Comparison of ENCODE assay signal across 8 mouse cellular contexts in genomic region chr4:76450351-76451018, GRCm38 (mm10).
DNase-seq lines count a peak whose midpoint lies in the region; ATAC-seq lines count a peak whose summit lies in the region.

No protein-coding gene starts in this region.

- H3K9ac ChIP-seq in forebrain, embryonic 14.5 days (ENCODE audit: low read length): peak overlapping the region; percentile 93
- peak overlapping the region; percentile 97 for H3K9ac ChIP-seq in stomach, embryonic 14.5 days (replicated peaks; ENCODE audit: low read depth, low read length)

- no peaks in the 10 kb centered on the region for H3K36me3 ChIP-seq in forebrain, embryonic 14.5 days (ENCODE audit: control insufficient read depth, insufficient read depth, low read length)
- no peaks in the 10 kb centered on the region for H3K36me3 ChIP-seq in hindbrain, embryonic 10.5 days
- H3K36me3 ChIP-seq in midbrain, embryonic 10.5 days: no peaks in the 10 kb centered on the region
- no peaks in the 10 kb centered on the region for H3K36me3 ChIP-seq in stomach, embryonic 14.5 days (ENCODE audit: control insufficient read depth, insufficient read depth, low read length)

- H3K4me1 ChIP-seq in forebrain, embryonic 14.5 days (ENCODE audit: control insufficient read depth, insufficient read depth, low read length): 0 out of 2 replicates have a peak, but pooled peaks cover 2% of the 10 kb centered on the region
- peaks cover 18% of the 10 kb centered on the region for H3K4me1 ChIP-seq in hindbrain, embryonic 10.5 days (replicated peaks)
- peaks cover 19% of the 10 kb centered on the region for H3K4me1 ChIP-seq in midbrain, embryonic 10.5 days
- H3K4me1 ChIP-seq in stomach, embryonic 14.5 days (ENCODE audit: control insufficient read depth, insufficient read depth, low read length): no peaks in the 10 kb centered on the region

- H3K9me3 ChIP-seq in forebrain, embryonic 14.5 days (replicated peaks; ENCODE audit: control insufficient read depth, low read length): no peaks in the 10 kb centered on the region
- H3K9me3 ChIP-seq in hindbrain, embryonic 10.5 days: no peaks in the 10 kb centered on the region
- no peaks in the 10 kb centered on the region for H3K9me3 ChIP-seq in midbrain, embryonic 10.5 days (replicated peaks)
- no peaks in the 10 kb centered on the region for H3K9me3 ChIP-seq in stomach, embryonic 14.5 days (ENCODE audit: control insufficient read depth, low read depth, low read length)

- H3K4me3 ChIP-seq in forebrain, embryonic 14.5 days (ENCODE audit: low read depth, low read length): peak overlapping the region; percentile 76
- peak overlapping the region; percentile 80 for H3K4me3 ChIP-seq in hindbrain, embryonic 10.5 days
- H3K4me3 ChIP-seq in midbrain, embryonic 10.5 days: peak overlapping the region; percentile 78
- H3K4me3 ChIP-seq in stomach, embryonic 14.5 days (ENCODE audit: low read depth, low read length): peak overlapping the region; percentile 80

- intact Hi-C loops in left cerebral cortex, postnatal 4 days (cut with DNase I): no loop called here

- DNase-seq in R1 (ENCODE audit: low read depth, low spot score) (peak; percentile 50), adipocyte (ENCODE audit: low spot score) (no peak)
- peak; percentile 74 for DNase-seq in cerebellum, adult 11-12 months
- DNase-seq in forebrain, embryonic 14.5 days (ENCODE audit: low spot score): peak; percentile 93
- peak; percentile 80 for DNase-seq in hindbrain, embryonic 10.5 days (ENCODE audit: low spot score)
- peak; percentile 81 for DNase-seq in left cerebral cortex, postnatal 4 days
- DNase-seq in midbrain, embryonic 10.5 days (ENCODE audit: low spot score): peak; percentile 80

- peak overlapping the region; percentile 69 for H3K4me2 ChIP-seq in forebrain, embryonic 14.5 days (ENCODE audit: low read length)
- peak overlapping the region; percentile 75 for H3K4me2 ChIP-seq in stomach, embryonic 14.5 days (replicated peaks; ENCODE audit: low read depth, low read length)

- WGBS in forebrain, embryonic 14.5 days: under 1% methylated on average over 33 of the region's 34 CpGs
- WGBS in hindbrain, embryonic 10.5 days: under 1% methylated on average over 34 of the region's 34 CpGs
- under 1% methylated on average over 34 of the region's 34 CpGs for WGBS in midbrain, embryonic 10.5 days
- 1% methylated on average over 27 of the region's 34 CpGs for WGBS in stomach, embryonic 14.5 days

- H3K27ac ChIP-seq in forebrain, embryonic 14.5 days (ENCODE audit: low read depth, low read length): peak overlapping the region; percentile 95
- peak overlapping the region; percentile 98 for H3K27ac ChIP-seq in hindbrain, embryonic 10.5 days
- peak overlapping the region; percentile 95 for H3K27ac ChIP-seq in midbrain, embryonic 10.5 days (replicated peaks)
- peak overlapping the region; percentile 90 for H3K27ac ChIP-seq in stomach, embryonic 14.5 days (ENCODE audit: low read length)

- peak; percentile 80 for ATAC-seq in forebrain, embryonic 14.5 days
- peak; percentile 72 for ATAC-seq in stomach, embryonic 14.5 days (ENCODE audit: insufficient number of reproducible peaks, insufficient read depth, low FRiP score, low read depth)

- no peaks in the 10 kb centered on the region for H3K27me3 ChIP-seq in forebrain, embryonic 14.5 days (replicated peaks; ENCODE audit: control insufficient read depth, insufficient read depth, low read length)
- 0 out of 2 replicates have a peak, but pooled peaks cover 8% of the 10 kb centered on the region for H3K27me3 ChIP-seq in hindbrain, embryonic 10.5 days (ENCODE audit: insufficient read depth, poor library complexity, severe bottlenecking)
- H3K27me3 ChIP-seq in midbrain, embryonic 10.5 days (ENCODE audit: low read depth, poor library complexity, severe bottlenecking): peaks cover 14% of the 10 kb centered on the region
- no peaks in the 10 kb centered on the region for H3K27me3 ChIP-seq in stomach, embryonic 14.5 days (ENCODE audit: control insufficient read depth, insufficient read depth, low read length)
